ENCODE assay signal across 8 mouse cellular contexts in genomic region chr10:4107661-4108338, GRCm38 (mm10).
DNase-seq lines count a peak whose midpoint lies in the region; ATAC-seq and TF ChIP-seq lines count a peak whose summit lies in the region.

No protein-coding gene starts in this region.

- H3K27ac ChIP-seq in lung, embryonic 14.5 days (ENCODE audit: low read depth) = peak overlapping the region; percentile 77
- peak overlapping the region; percentile 66 for H3K27ac ChIP-seq in stomach, embryonic 16.5 days (ENCODE audit: low read length)

- no peak overlapping the region for H3K4me2 ChIP-seq in lung, embryonic 14.5 days
- no peak overlapping the region for H3K4me2 ChIP-seq in stomach, embryonic 16.5 days (ENCODE audit: low read depth, low read length)

- H3K4me3 ChIP-seq in lung, embryonic 14.5 days (ENCODE audit: low read depth, low read length) = no peak overlapping the region
- no peak overlapping the region for H3K4me3 ChIP-seq in stomach, embryonic 16.5 days (replicated peaks; ENCODE audit: low read length)

- peaks cover 8% of the 10 kb centered on the region; the same call in 1 of the 2 replicates for H3K36me3 ChIP-seq in lung, embryonic 14.5 days (ENCODE audit: insufficient read depth)
- no peaks in the 10 kb centered on the region for H3K36me3 ChIP-seq in stomach, embryonic 16.5 days (ENCODE audit: control insufficient read depth, insufficient read depth, low read length)

- peak; percentile 49 for TF ChIP-seq CTCF in lung, embryonic 14.5 days (IDR thresholded peaks at IDR 0.05; ENCODE audit: low read depth)

- H3K9me3 ChIP-seq in lung, embryonic 14.5 days (ENCODE audit: low read depth, low read length) = no peaks in the 10 kb centered on the region
- no peaks in the 10 kb centered on the region for H3K9me3 ChIP-seq in stomach, embryonic 16.5 days (replicated peaks; ENCODE audit: control insufficient read depth, low read length)

- 24% methylated on average over 7 of the region's 7 CpGs for WGBS in lung, embryonic 14.5 days
- WGBS in stomach, embryonic 16.5 days = 15% methylated on average over 7 of the region's 7 CpGs

- DNase-seq in 3134 (ENCODE audit: extremely low read depth, insufficient read length, low spot score) = peak; percentile 9
- DNase-seq in adipocyte (ENCODE audit: low spot score) = peak; percentile 40
- DNase-seq in heart, adult 18-20 months = peak; percentile 50 to 84
- DNase-seq in kidney, adult 11 months = peak; percentile 73
- peak; percentile 86 for DNase-seq in lung, embryonic 14.5 days
- no peak for DNase-seq in urinary bladder, postnatal 10 days (ENCODE audit: low spot score)
- no peak for DNase-seq in frontal cortex, adult 2 months (ENCODE audit: extremely low spot score in 1 of 2, low spot score in 1 of 2)

- peaks cover 30% of the 10 kb centered on the region for H3K4me1 ChIP-seq in lung, embryonic 14.5 days (ENCODE audit: insufficient read depth)
- H3K4me1 ChIP-seq in stomach, embryonic 16.5 days (ENCODE audit: control insufficient read depth, insufficient read depth, low read length) = peaks cover 45% of the 10 kb centered on the region

- ATAC-seq in lung, embryonic 14.5 days (ENCODE audit: insufficient read depth) = peak; percentile 77
- ATAC-seq in stomach, embryonic 16.5 days (ENCODE audit: insufficient read depth, low FRiP score) = peak; percentile 70

- H3K9ac ChIP-seq in lung, embryonic 14.5 days = no peak overlapping the region
- H3K9ac ChIP-seq in stomach, embryonic 16.5 days (ENCODE audit: low read length) = peak overlapping the region; percentile 66; the same call in 1 of the 2 replicates

- H3K27me3 ChIP-seq in lung, embryonic 14.5 days (ENCODE audit: insufficient read depth, low read length) = no peaks in the 10 kb centered on the region
- no peaks in the 10 kb centered on the region for H3K27me3 ChIP-seq in stomach, embryonic 16.5 days (ENCODE audit: control insufficient read depth, insufficient read depth, low read length)

Comparison
In these comparisons a context has a peak if more than half of its experiments do, and no peak if none do; other contexts are left out.
1. DNase-seq: peak in 3134 (single experiment), adipocyte (single experiment), heart, adult 18-20 months (2 of 2), kidney, adult 11 months (single experiment) and lung, embryonic 14.5 days (single experiment); none in urinary bladder, postnatal 10 days (single experiment) and frontal cortex, adult 2 months (0 of 2).